Mouse (Mus musculus) layer of hippocampus, adult 9-10 months (tissue): ENCODE measurements at regions not wholly inside any gene's neighbourhood (a gene's known extent, or its start where the extent isn't known, plus 50 kb on each side); places are given as distances from the start of the nearest gene placed in this dataset.

Experiments
- DNase-seq: peaks from one replicate; pipeline ENCODE4 v3.0.0; 2022; ENCODE audit warnings: low spot score

GRCm38 (mm10) chr16:5306588-5307248 lies 50.9 kb upstream of the Eef2kmt start:
- peak; percentile 93 for DNase-seq
